Mouse (Mus musculus) liver, adult 2 months (tissue): ENCODE measurements around the gene Kif13a. TPM values are rescaled to one million over a fixed set of nuclear protein-coding genes. Genes with fewer than 3 reads are reported as not detected.

ENCODE experiments used
- DNase-seq: peaks from one replicate; pipeline ENCODE4 v3.0.0-alpha.2; 2011; ENCODE audit warnings: low read depth, low spot score; ENCODE audit errors: extremely low read depth
- H3K27ac ChIP-seq: fragments of 200-500 bp; replicated peaks from 2 replicates; pipeline ENCODE4 v1.5.1; 2012; ENCODE audit warnings: low read depth, mild to moderate bottlenecking, control low read depth, inconsistent platforms, low read length; ENCODE audit not compliant: insufficient read depth
- H3K27me3 ChIP-seq: fragments of 200-500 bp; 2 replicates; pipeline ENCODE4 v1.6.1; 2012; ENCODE audit warnings: mild to moderate bottlenecking, moderate library complexity, low read length, inconsistent platforms; ENCODE audit not compliant: control insufficient read depth, insufficient read depth
- H3K36me3 ChIP-seq: fragments of 200-500 bp; 2 replicates; pipeline ENCODE4 v1.6.1; 2012; ENCODE audit warnings: low read length, inconsistent platforms; ENCODE audit not compliant: control insufficient read depth, insufficient read depth
- H3K4me1 ChIP-seq: fragments of 200-500 bp; 2 replicates; pipeline ENCODE4 v1.6.1; 2011; ENCODE audit warnings: low read length; ENCODE audit not compliant: control insufficient read depth, insufficient read depth
- H3K4me3 ChIP-seq: fragments of 200-500 bp; 2 replicates; pipeline ENCODE4 v1.5.1; 2011; ENCODE audit warnings: low read depth, mild to moderate bottlenecking, control low read depth, low read length, moderate library complexity; ENCODE audit not compliant: insufficient read depth
- H3K79me2 ChIP-seq: fragments of 200-500 bp; 2 replicates; pipeline ENCODE4 v1.6.1; 2012; ENCODE audit warnings: inconsistent platforms, mild to moderate bottlenecking, low read length, moderate library complexity; ENCODE audit not compliant: control insufficient read depth, insufficient read depth
- H3K9ac ChIP-seq: fragments of 200-500 bp; 2 replicates; pipeline ENCODE4 v1.6.1; 2012; ENCODE audit warnings: low read depth, mild to moderate bottlenecking, control low read depth, inconsistent platforms, low read length
- CTCF ChIP-seq: fragments of 200-500 bp; IDR thresholded peaks from 2 replicates; pipeline ENCODE4 v1.5.1; 2011; ENCODE audit warnings: low read depth, low read length, control low read depth
- POLR2A ChIP-seq: fragments of 200-500 bp; IDR thresholded peaks from 2 replicates; pipeline ENCODE4 v1.6.1; 2011; ENCODE audit warnings: low read length, control low read depth; ENCODE audit not compliant: insufficient read depth; ENCODE audit errors: extremely low read depth
- WGBS: fragments of 180-500 bp; shearing (Covaris S2); methylation state at CpG from one replicate; pipeline ENCODE4 v1.1.7; 2018; 5-methylcytosine and 5-hydroxymethylcytosine counted together
- polyA plus RNA-seq: library from polyadenylated mRNA; depleted of rRNA; stranded (reverse); fragments of >200 nt; gene quantifications from 2 replicates; pipeline ENCODE4 v1.2.3, GENCODE M21; 2012
- total RNA-seq: library from RNA; depleted of rRNA; stranded (reverse); fragments of >200 nt; gene quantifications from 2 replicates; pipeline ENCODE4 v1.2.3, GENCODE M21; 2014

Gene Kif13a
- total and polyA plus RNA-seq, 2 experiments, result 6.6 to 11.1 TPM

GRCm38 (mm10) chr13:46737482-46737881 is 192.2 kb downstream of the Kif13a start:
- Histone ChIP-seq H3K27ac (no peak overlapping the region), H3K4me1 (no peaks in the 10 kb centered on the region; the same call in 1 of the 2 replicates), H3K27me3 (no peaks in the 10 kb centered on the region), H3K79me2 (no peaks in the 10 kb centered on the region), H3K36me3 (no peaks in the 10 kb centered on the region), H3K4me3 (no peak overlapping the region), H3K9ac (no peak overlapping the region)
- TF ChIP-seq CTCF, result no peak
- no peak for TF ChIP-seq POLR2A
- WGBS, result 74% methylated on average over 4 of the region's 4 CpGs
- DNase-seq, result no peak

DNA sequence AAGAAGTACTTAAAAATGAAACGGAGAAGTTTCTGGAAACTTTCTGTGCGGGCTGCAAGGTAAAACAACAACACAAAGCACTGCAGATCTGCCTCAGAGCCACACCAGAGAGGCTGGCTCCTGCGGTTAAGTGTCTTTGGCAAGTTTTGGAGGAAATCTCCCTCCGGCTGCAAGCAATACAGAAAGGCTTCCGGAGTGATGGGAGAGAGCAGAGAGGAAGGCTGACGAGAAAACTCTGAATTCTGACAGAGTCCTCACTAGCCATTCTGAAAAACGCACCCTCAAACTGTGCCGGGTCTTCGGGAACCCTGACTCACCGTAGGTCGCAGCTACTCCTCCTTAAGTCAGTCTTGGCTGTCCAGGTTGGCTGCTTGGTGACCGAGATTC is 193.2 kb downstream of the Kif13a start:
- WGBS, result 1% methylated on average over 12 of the region's 12 CpGs
- Histone ChIP-seq H3K4me1 (no peaks in the 10 kb centered on the region; the same call in 1 of the 2 replicates), H3K27ac (peak overlapping the region; percentile 26), H3K36me3 (no peaks in the 10 kb centered on the region), H3K4me3 (peak overlapping the region; percentile 51), H3K27me3 (no peaks in the 10 kb centered on the region), H3K79me2 (no peaks in the 10 kb centered on the region), H3K9ac (peak overlapping the region; percentile 47)
- TF ChIP-seq CTCF (no peak), POLR2A (no peak)
- DNase-seq, result peak; percentile 29

- Histone ChIP-seq H3K27me3 (no peaks in the 10 kb centered on the region), H3K4me3 (peak overlapping the region; percentile 51), H3K4me1 (no peaks in the 10 kb centered on the region; the same call in 1 of the 2 replicates), H3K27ac (peak overlapping the region; percentile 26), H3K36me3 (no peaks in the 10 kb centered on the region), H3K79me2 (no peaks in the 10 kb centered on the region), H3K9ac (peak overlapping the region; percentile 47)
- DNase-seq, result peak; percentile 61
- TF ChIP-seq CTCF (no peak), POLR2A (no peak)
- WGBS, result 1% methylated on average over 20 of the region's 20 CpGs
Observed at GRCm38 (mm10) chr13:46735808-46736478, 193.7 kb downstream of the Kif13a start.

DNA sequence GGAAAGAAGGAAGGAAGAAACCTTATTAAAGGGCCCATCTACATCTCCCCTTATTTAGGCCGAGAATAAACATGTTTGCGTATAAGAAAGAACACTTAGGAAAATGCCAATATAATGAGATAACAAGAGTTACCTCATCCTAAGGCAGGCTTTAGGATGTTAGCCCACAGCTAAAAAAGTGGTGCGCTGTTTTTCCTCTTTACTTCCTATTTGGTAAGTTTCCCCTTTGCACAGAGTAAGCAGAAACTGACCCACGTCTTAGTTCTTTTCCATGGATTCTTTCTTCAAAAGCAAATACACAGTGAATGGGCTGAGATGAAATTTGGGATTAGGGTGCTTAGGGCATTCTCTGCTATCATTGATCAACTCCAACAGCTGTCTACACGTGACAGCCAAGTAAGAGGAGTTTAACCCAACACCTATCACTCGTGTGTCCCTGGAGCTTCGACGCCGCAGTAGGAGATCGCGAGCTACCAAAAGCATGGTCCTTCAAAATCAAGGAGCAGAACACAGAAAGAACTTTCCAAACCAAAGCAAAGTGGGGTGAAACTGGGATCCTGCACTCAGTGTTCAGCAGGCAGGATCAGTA is 194.4 kb downstream of the Kif13a start:
- Histone ChIP-seq H3K36me3 (no peaks in the 10 kb centered on the region), H3K4me1 (no peaks in the 10 kb centered on the region; the same call in 1 of the 2 replicates), H3K79me2 (no peaks in the 10 kb centered on the region), H3K27me3 (no peaks in the 10 kb centered on the region), H3K9ac (peak overlapping the region; percentile 47), H3K27ac (peak overlapping the region; percentile 8), H3K4me3 (peak overlapping the region; percentile 51; the same call in 1 of the 2 replicates)
- TF ChIP-seq CTCF, result no peak
- TF ChIP-seq POLR2A, result no peak
- DNase-seq, result peak; percentile 43
- 22% methylated on average over 11 of the region's 11 CpGs for WGBS

DNA sequence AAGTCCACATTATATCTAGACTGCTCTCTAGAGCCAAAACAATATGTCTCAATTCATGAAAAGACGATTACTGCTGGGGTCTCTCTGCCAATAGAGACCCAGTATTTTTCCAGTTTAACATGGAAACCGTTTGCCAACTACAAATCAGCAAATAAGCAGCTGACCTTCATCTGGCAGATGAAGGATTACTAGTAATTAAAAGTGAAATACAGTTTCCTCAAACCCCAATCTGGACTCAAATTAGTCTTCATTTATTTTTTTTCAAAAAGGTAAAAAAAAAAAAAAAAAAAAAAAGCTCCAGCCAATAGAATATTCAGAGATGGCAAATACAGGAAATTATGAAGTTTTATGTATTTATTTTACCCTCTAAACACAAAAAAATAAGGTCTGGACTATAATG is 199.7 kb downstream of the Kif13a start:
- Histone ChIP-seq H3K9ac (no peak overlapping the region), H3K27ac (no peak overlapping the region), H3K79me2 (peaks cover 4% of the 10 kb centered on the region; the same call in 1 of the 2 replicates), H3K4me3 (no peak overlapping the region), H3K27me3 (no peaks in the 10 kb centered on the region), H3K36me3 (no peaks in the 10 kb centered on the region), H3K4me1 (peaks cover 7% of the 10 kb centered on the region; the same call in 1 of the 2 replicates)
- WGBS, result 88% methylated on average over 2 of the region's 2 CpGs
- DNase-seq, result no peak
- TF ChIP-seq CTCF (no peak), POLR2A (no peak)

- H3K79me2 ChIP-seq, result peaks cover 11% of the 10 kb centered on the region; the same call in 1 of the 2 replicates
- H3K9ac ChIP-seq, result peak overlapping the region; percentile 57
- H3K27me3 ChIP-seq, result no peaks in the 10 kb centered on the region
- peak; percentile 60 for DNase-seq
- no peaks in the 10 kb centered on the region for H3K36me3 ChIP-seq
- peak overlapping the region; percentile 72 for H3K4me3 ChIP-seq
- H3K27ac ChIP-seq, result peak overlapping the region; percentile 66
- no peak for TF ChIP-seq CTCF
- no peak for TF ChIP-seq POLR2A
- peaks cover 11% of the 10 kb centered on the region for H3K4me1 ChIP-seq
- WGBS, result 8% methylated on average over 5 of the region's 5 CpGs
Observed at GRCm38 (mm10) chr13:46728411-46728810, 201.3 kb downstream of the Kif13a start.
